Mouse (Mus musculus): ENCODE measurements at regions not wholly inside any gene's neighbourhood (a gene's known extent, or its start where the extent isn't known, plus 50 kb on each side); places are given as distances from the start of the nearest gene placed in this dataset.

- Histone ChIP-seq H3K27ac (peak overlapping the region; percentile 69), H3K9me3 (no peaks in the 10 kb centered on the region), H3K9ac (peak overlapping the region; percentile 49; the same call in 1 of the 2 replicates), H3K36me3 (no peaks in the 10 kb centered on the region), H3K4me2 (peak overlapping the region; percentile 54), H3K27me3 (no peaks in the 10 kb centered on the region), H3K4me1 (peaks cover 7% of the 10 kb centered on the region), H3K4me3 (peak overlapping the region; percentile 20; the same call in 1 of the 2 replicates)
- 36% methylated on average over 11 of the region's 11 CpGs for WGBS
- no peak for ATAC-seq (ENCODE audit: insufficient number of reproducible peaks, insufficient read depth, low FRiP score, low TSS enrichment, low read depth)
Measured at GRCm38 (mm10) chr3:137156250-137156975, 184.5 kb upstream of the Emcn start.

- Histone ChIP-seq H3K27ac (no peak overlapping the region), H3K27me3 (no peaks in the 10 kb centered on the region), H3K36me3 (no peaks in the 10 kb centered on the region), H3K9ac (no peak overlapping the region), H3K9me3 (no peaks in the 10 kb centered on the region), H3K4me2 (no peak overlapping the region), H3K4me3 (no peak overlapping the region), H3K4me1 (no peaks in the 10 kb centered on the region)
- WGBS, result 73% methylated on average over 1 of the region's 1 CpGs
- ATAC-seq (ENCODE audit: insufficient number of reproducible peaks, insufficient read depth, low FRiP score, low TSS enrichment, low read depth), result no peak
Measured at GRCm38 (mm10) chr3:137189035-137189434, 151.8 kb upstream of the Emcn start.

- H3K4me1 ChIP-seq, result no peaks in the 10 kb centered on the region
- no peak for ATAC-seq (ENCODE audit: insufficient number of reproducible peaks, insufficient read depth, low FRiP score, low TSS enrichment, low read depth)
- 65% methylated on average over 5 of the region's 5 CpGs for WGBS
- no peaks in the 10 kb centered on the region for H3K9me3 ChIP-seq
- H3K4me2 ChIP-seq, result no peak overlapping the region
- no peak overlapping the region for H3K9ac ChIP-seq
- no peak overlapping the region for H3K27ac ChIP-seq
- no peaks in the 10 kb centered on the region for H3K36me3 ChIP-seq
- no peaks in the 10 kb centered on the region for H3K27me3 ChIP-seq
- H3K4me3 ChIP-seq, result no peak overlapping the region
Measured at GRCm38 (mm10) chr3:137190489-137190888, 150.4 kb upstream of the Emcn start.

DNA sequence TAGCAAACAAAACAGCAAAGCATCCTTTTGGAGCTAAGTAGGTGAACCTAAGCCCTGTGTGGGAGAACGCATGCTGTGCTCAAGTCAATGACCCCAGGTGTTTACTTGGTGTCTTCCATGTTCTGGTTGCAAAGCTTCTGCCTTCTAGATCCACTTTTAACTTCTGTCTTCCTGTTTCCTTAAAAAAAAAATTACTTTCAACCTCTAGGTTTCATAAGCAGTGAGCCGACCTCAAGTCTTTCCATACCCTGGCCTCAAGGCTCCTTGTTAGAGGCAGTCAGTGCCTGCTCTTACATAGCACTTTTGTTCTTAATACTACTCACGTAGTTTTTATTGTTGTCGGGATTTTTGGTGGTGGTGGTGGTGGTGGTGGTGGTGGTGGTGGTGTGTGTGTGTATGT, 149.9 kb upstream of the Emcn start:
- no peak for ATAC-seq (ENCODE audit: insufficient number of reproducible peaks, insufficient read depth, low FRiP score, low TSS enrichment, low read depth)
- no peak overlapping the region for H3K9ac ChIP-seq
- H3K4me3 ChIP-seq, result no peak overlapping the region
- no peaks in the 10 kb centered on the region for H3K36me3 ChIP-seq
- H3K27me3 ChIP-seq, result no peaks in the 10 kb centered on the region
- WGBS, result 86% methylated on average over 4 of the region's 4 CpGs
- H3K27ac ChIP-seq, result no peak overlapping the region
- H3K4me1 ChIP-seq, result no peaks in the 10 kb centered on the region
- no peak overlapping the region for H3K4me2 ChIP-seq
- no peaks in the 10 kb centered on the region for H3K9me3 ChIP-seq

GRCm38 (mm10) chr3:137193873-137194272, 147.0 kb upstream of the Emcn start:
- no peak overlapping the region for H3K4me3 ChIP-seq
- H3K9me3 ChIP-seq, result no peaks in the 10 kb centered on the region
- no peak overlapping the region for H3K4me2 ChIP-seq
- H3K4me1 ChIP-seq, result no peaks in the 10 kb centered on the region
- H3K27ac ChIP-seq, result no peak overlapping the region
- H3K9ac ChIP-seq, result no peak overlapping the region
- no peak for ATAC-seq (ENCODE audit: insufficient number of reproducible peaks, insufficient read depth, low FRiP score, low TSS enrichment, low read depth)
- H3K36me3 ChIP-seq, result no peaks in the 10 kb centered on the region
- WGBS, result 78% methylated on average over 1 of the region's 1 CpGs
- H3K27me3 ChIP-seq, result no peaks in the 10 kb centered on the region

DNA sequence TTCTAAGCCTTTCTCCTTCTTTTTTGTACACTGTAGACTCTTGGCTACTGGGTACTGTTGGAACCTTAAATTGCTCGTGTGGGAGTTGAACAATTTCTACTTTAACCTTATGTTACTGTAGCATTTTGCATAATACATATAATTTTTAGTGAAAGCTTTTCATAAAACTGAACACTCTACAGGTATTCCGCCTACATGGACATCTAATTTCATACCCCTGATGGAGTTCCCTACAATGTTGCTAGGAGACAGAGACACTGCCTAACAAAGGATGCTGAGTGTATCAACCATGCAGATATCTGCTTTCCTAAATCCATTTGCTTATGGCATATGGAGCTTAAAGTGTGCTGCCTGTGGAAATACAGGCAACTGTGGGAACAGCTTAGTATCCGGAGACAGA, 129.2 kb upstream of the Emcn start:
- 89% methylated on average over 3 of the region's 3 CpGs for WGBS

DNA sequence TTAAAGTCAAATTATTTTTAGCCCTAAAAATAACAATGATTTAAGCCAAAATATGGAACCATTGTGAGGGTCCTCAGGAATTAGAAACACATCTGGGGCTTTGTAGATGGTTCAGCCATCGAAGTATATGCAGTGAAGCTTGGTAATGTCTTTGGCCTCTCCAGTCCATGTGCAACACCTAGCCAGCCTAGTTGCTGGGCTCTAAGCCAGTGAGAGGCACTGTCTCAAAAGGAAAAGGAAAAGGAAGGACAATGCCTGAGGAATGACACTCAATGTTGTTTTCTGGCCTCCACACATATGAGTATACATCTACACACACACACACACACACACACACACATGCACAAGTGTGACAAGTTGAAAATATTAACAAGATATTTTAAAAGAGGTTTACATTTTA, 124.8 kb upstream of the Emcn start:
- Histone ChIP-seq H3K27me3 (no peaks in the 10 kb centered on the region), H3K27ac (no peak overlapping the region), H3K4me3 (no peak overlapping the region), H3K4me1 (0 out of 2 replicates have a peak, but pooled peaks cover 3% of the 10 kb centered on the region), H3K4me2 (no peak overlapping the region), H3K9me3 (no peaks in the 10 kb centered on the region), H3K9ac (no peak overlapping the region), H3K36me3 (no peaks in the 10 kb centered on the region)
- whole genome bisulfite sequencing, result 64% methylated on average over 1 of the region's 1 CpGs
- no peak for ATAC-seq (ENCODE audit: insufficient number of reproducible peaks, insufficient read depth, low FRiP score, low TSS enrichment, low read depth)

More for the DNA sequence above, 129.2 kb upstream of the Emcn start:
- no peaks in the 10 kb centered on the region for H3K4me1 ChIP-seq
- ATAC-seq (ENCODE audit: insufficient number of reproducible peaks, insufficient read depth, low FRiP score, low TSS enrichment, low read depth), result no peak
- H3K36me3 ChIP-seq, result no peaks in the 10 kb centered on the region
- no peak overlapping the region for H3K9ac ChIP-seq
- H3K27me3 ChIP-seq, result no peaks in the 10 kb centered on the region
- H3K9me3 ChIP-seq, result no peaks in the 10 kb centered on the region
- H3K27ac ChIP-seq, result no peak overlapping the region
- H3K4me2 ChIP-seq, result no peak overlapping the region
- no peak overlapping the region for H3K4me3 ChIP-seq

DNA sequence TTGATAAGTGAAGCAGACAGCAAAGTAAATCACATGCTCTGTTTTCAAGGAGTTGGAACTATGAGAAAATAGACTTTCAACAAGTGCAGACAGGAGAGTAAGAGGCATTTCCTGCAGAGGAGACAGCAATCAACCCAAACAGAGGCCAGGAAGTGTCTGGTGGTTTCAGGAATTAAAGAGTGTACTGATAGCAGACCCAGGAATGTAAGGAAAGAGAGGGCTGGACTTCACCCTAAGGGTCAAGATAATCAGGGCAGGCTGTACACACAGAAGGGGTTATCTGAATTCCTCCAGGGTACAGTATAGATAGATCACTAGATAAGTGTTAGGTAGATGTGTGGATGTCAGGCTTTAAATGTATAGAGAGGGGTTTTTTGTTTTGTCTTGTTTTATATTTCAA, 123.6 kb upstream of the Emcn start:
- no peak overlapping the region for H3K4me3 ChIP-seq
- ATAC-seq (ENCODE audit: insufficient number of reproducible peaks, insufficient read depth, low FRiP score, low TSS enrichment, low read depth), result no peak
- 0 out of 2 replicates have a peak, but pooled peaks cover 3% of the 10 kb centered on the region for H3K4me1 ChIP-seq
- H3K4me2 ChIP-seq, result no peak overlapping the region
- H3K27ac ChIP-seq, result no peak overlapping the region
- no peak overlapping the region for H3K9ac ChIP-seq
- H3K27me3 ChIP-seq, result no peaks in the 10 kb centered on the region
- no peaks in the 10 kb centered on the region for H3K36me3 ChIP-seq
- H3K9me3 ChIP-seq, result no peaks in the 10 kb centered on the region

DNA sequence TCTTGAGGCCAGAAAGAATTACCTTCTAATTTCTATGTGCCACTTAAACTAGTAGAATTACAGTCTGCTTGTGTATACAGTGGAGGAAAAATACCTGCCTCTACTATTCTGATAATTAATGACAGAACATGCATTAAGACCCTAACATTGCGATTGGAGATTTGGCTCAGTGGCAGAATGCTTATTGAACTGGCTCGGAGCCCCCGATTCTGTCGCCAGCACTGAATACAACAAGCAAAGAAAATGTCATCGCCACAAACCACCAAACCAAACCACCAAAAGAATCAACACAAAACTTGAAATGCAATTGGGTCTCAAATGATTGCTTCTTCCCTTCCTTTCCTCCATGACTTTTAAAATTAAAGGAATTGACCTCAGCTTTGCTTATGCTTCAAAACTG, 122.9 kb upstream of the Emcn start:
- 79% methylated on average over 5 of the region's 5 CpGs for WGBS
- no peak for ATAC-seq (ENCODE audit: insufficient number of reproducible peaks, insufficient read depth, low FRiP score, low TSS enrichment, low read depth)

GRCm38 (mm10) chr3:137226151-137226550, 114.7 kb upstream of the Emcn start:
- H3K4me2 ChIP-seq, result no peak overlapping the region
- no peaks in the 10 kb centered on the region for H3K9me3 ChIP-seq
- H3K27ac ChIP-seq, result no peak overlapping the region
- H3K9ac ChIP-seq, result no peak overlapping the region
- H3K4me1 ChIP-seq, result no peaks in the 10 kb centered on the region
- 87% methylated on average over 1 of the region's 1 CpGs for WGBS
- ATAC-seq (ENCODE audit: insufficient number of reproducible peaks, insufficient read depth, low FRiP score, low TSS enrichment, low read depth), result no peak
- H3K27me3 ChIP-seq, result no peaks in the 10 kb centered on the region
- no peak overlapping the region for H3K4me3 ChIP-seq
- H3K36me3 ChIP-seq, result no peaks in the 10 kb centered on the region

More for the DNA sequence above, 122.9 kb upstream of the Emcn start:
- no peak overlapping the region for H3K9ac ChIP-seq
- H3K4me2 ChIP-seq, result no peak overlapping the region
- no peak overlapping the region for H3K27ac ChIP-seq
- no peaks in the 10 kb centered on the region for H3K36me3 ChIP-seq
- 0 out of 2 replicates have a peak, but pooled peaks cover 3% of the 10 kb centered on the region for H3K4me1 ChIP-seq
- no peaks in the 10 kb centered on the region for H3K9me3 ChIP-seq
- H3K27me3 ChIP-seq, result no peaks in the 10 kb centered on the region
- no peak overlapping the region for H3K4me3 ChIP-seq

- Histone ChIP-seq H3K4me1 (no peaks in the 10 kb centered on the region), H3K4me2 (no peak overlapping the region), H3K27me3 (no peaks in the 10 kb centered on the region), H3K36me3 (no peaks in the 10 kb centered on the region), H3K27ac (no peak overlapping the region), H3K9me3 (no peaks in the 10 kb centered on the region), H3K9ac (no peak overlapping the region), H3K4me3 (no peak overlapping the region)
- no peak for ATAC-seq (ENCODE audit: insufficient number of reproducible peaks, insufficient read depth, low FRiP score, low TSS enrichment, low read depth)
- WGBS, result 82% methylated on average over 5 of the region's 5 CpGs
Measured at GRCm38 (mm10) chr3:137227122-137227838, 113.6 kb upstream of the Emcn start.

GRCm38 (mm10) chr3:137228416-137228815, 112.5 kb upstream of the Emcn start:
- no peaks in the 10 kb centered on the region for H3K27me3 ChIP-seq
- no peak overlapping the region for H3K9ac ChIP-seq
- WGBS, result 76% methylated on average over 5 of the region's 5 CpGs
- no peak overlapping the region for H3K4me3 ChIP-seq
- no peaks in the 10 kb centered on the region for H3K9me3 ChIP-seq
- H3K36me3 ChIP-seq, result no peaks in the 10 kb centered on the region
- H3K27ac ChIP-seq, result no peak overlapping the region
- H3K4me1 ChIP-seq, result no peaks in the 10 kb centered on the region
- no peak overlapping the region for H3K4me2 ChIP-seq
- ATAC-seq (ENCODE audit: insufficient number of reproducible peaks, insufficient read depth, low FRiP score, low TSS enrichment, low read depth), result no peak
